Mouse (Mus musculus): ENCODE results near the gene Heph. TPM values are rescaled to one million over a fixed set of nuclear protein-coding genes. Genes with fewer than 3 reads are reported as not detected.
"Not testable (repeated sequence)": the region's sequence is repeated elsewhere in the genome, so short reads cannot be mapped to it uniquely, and the experiment has no call there.

The Heph gene
- 1 to 10 TPM; 4.4 to 4.6 TPM for total RNA-seq (2021)
- long read RNA-seq, experiment 1, full-length matches to known transcripts = 3 of 5 reads
- long read RNA-seq, experiment 1, partial matches to known transcripts = 1 of 5 reads
- long read RNA-seq, experiment 1, other reads (novel, unspliced or antisense) = 1 of 5 reads
- long read RNA-seq, experiment 2, full-length matches to known transcripts = 2 of 3 reads
- long read RNA-seq, experiment 2, partial matches to known transcripts = 0 of 3 reads
- long read RNA-seq, experiment 2, other reads (novel, unspliced or antisense) = 1 of 3 reads

- no peak for TF ChIP-seq CTCF (conservative IDR thresholded peaks at IDR 0.05)
- Histone ChIP-seq H3K4me3 (no peak within 1 kb of the TSS; the same call in 1 of the 2 replicates), H3K27ac (no peak within 1 kb of the TSS)
- no peak for DNase-seq (ENCODE audit: low spot score in 2 of 2)
Measured at GRCm38 (mm10) chrX:96455149-96455548, at the start of gene Heph. Gene Heph, plus strand, starts transcription at chrX:96455359.

- DNase-seq (ENCODE audit: low spot score in 2 of 2); H3K4me3 ChIP-seq; H3K27ac ChIP-seq: not testable (repeated sequence)
Measured at GRCm38 (mm10) chrX:96415351-96415750, 39.8 kb upstream of the Heph start.

- Histone ChIP-seq H3K4me3 (no peak overlapping the region), H3K27ac (no peak overlapping the region)
- DNase-seq (ENCODE audit: low spot score in 2 of 2) = no peak
- no peak for TF ChIP-seq CTCF (conservative IDR thresholded peaks at IDR 0.05)
Measured at GRCm38 (mm10) chrX:96416970-96417369, 38.2 kb upstream of the Heph start.

- no peak for DNase-seq (ENCODE audit: low spot score in 2 of 2)
- Histone ChIP-seq H3K4me3 (no peak overlapping the region), H3K27ac (no peak overlapping the region)
- no peak for TF ChIP-seq CTCF (conservative IDR thresholded peaks at IDR 0.05)
Measured at GRCm38 (mm10) chrX:96417733-96418132, 37.4 kb upstream of the Heph start.

GRCm38 (mm10) chrX:96419383-96419782 lies 35.8 kb upstream of the Heph start:
- no peak for TF ChIP-seq CTCF (conservative IDR thresholded peaks at IDR 0.05)
- DNase-seq (ENCODE audit: low spot score in 2 of 2) = no peak
- H3K27ac ChIP-seq = no peak overlapping the region
- H3K4me3 ChIP-seq = no peak overlapping the region

GRCm38 (mm10) chrX:96456201-96456963 lies 1.2 kb downstream of the Heph start, which contains the start of gene Hsf3:
Gene Hsf3, minus strand, starts transcription at chrX:96456294.
- TF ChIP-seq CTCF (conservative IDR thresholded peaks at IDR 0.05) = no peak
- Histone ChIP-seq H3K27ac (no peak within 1 kb of the TSS), H3K4me3 (peak within 1 kb of the TSS; percentile 31; the same call in 1 of the 2 replicates)
- no peak for DNase-seq (ENCODE audit: low spot score in 2 of 2)

- peak; percentile 73 for TF ChIP-seq CTCF (conservative IDR thresholded peaks at IDR 0.05)
- DNase-seq (ENCODE audit: low spot score in 2 of 2) = no peak
- Histone ChIP-seq H3K4me3 (no peak overlapping the region), H3K27ac (no peak overlapping the region)
Measured at GRCm38 (mm10) chrX:96501580-96501979, 46.4 kb downstream of the Heph start.

Other genes with a start within 250 kb of the Heph start
- gene Vsig4, start 161.9 kb upstream of the Heph start, total RNA-seq (2021) = not detected
- gene Hsf3, start 935 bp downstream of the Heph start, total RNA-seq (2021) = under 1 TPM in 1 of 2 experiments, not detected in 1; 0.23 TPM

Data from layer of hippocampus, adult 2 months (tissue).